Mouse (Mus musculus) megakaryocyte, embryonic 14.5 days (primary cell): Measurements from ENCODE around the gene Akap1.

Experiments
- FLI1 ChIP-seq: IDR thresholded peaks from 2 replicates; pipeline ENCODE4 v1.6.1; 2012; ENCODE audit warnings: low read length, inconsistent platforms, mixed read lengths
- GATA1 ChIP-seq: IDR thresholded peaks from 3 replicates; pipeline ENCODE4 v1.6.1; 2012; ENCODE audit warnings: mixed read lengths, low read length, inconsistent platforms, borderline replicate concordance

DNA sequence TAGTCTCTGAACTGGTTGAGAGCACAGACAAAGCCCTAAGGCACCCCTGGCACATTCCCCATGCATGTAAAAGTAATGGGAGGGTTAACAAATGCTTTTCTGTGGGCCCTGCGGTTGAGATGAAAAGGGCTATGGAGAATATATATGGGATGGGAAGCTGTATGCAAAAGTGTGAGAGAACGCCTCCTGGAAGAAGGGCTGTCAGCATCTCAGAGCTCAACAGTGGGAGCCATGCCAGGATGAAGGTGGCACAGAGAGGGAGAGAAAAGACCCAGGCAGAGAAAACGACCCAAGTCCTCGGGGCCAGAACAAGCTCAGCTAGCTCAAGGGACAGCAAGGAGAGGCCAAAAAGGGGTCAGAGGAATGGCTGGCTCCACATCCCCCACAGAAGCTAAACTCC lies 8.6 kb downstream of the Akap1 start:
- TF ChIP-seq FLI1 = no peak
- TF ChIP-seq GATA1 = no peak
